Mouse (Mus musculus): ENCODE results near the gene Atxn7l3.

Gene Atxn7l3

DNA sequence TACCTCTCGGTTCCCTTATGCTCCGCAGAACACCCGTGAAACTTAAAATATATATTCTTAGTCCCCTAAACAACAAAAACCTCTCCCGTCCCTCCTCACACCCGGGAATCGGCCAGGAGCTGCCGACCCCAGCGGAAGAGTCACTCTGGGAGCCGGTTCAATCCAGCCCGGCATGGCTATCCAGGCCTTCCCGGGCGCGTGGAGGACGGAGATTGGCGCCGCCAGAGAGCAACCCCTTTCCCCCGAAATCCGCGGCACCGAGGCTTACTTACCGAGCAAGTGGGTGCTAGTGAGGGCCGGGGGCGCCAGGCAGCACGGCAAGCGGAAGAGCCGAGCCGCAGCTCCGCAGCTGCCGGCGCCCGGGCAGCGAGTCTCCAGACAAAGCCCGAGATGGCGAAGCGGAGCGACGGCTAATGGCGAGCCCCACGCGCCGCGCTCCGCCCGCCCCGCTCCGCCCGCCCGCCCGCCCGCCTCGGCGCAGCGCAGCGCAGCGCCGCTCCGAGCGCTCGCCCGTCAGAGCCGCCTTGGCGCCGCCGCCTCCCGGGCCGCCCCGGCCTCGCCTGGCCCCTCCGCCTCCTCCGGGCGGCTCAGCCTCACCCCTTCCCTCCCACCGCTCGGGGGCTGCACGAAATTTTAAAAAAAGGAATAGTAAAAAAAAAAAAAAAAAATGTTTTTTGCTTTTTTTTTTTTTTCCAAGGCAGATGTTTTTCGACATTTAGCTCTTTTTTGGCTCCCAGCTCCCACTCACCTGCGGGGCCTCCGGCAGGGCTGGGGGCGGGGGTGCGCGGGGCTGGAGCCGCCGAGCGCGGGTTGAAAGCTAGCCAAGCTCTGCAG lies 22.4 kb upstream of the Atxn7l3 start:
- DNase-seq (ENCODE audit: low read depth, low spot score) = peak; percentile 75

DNA sequence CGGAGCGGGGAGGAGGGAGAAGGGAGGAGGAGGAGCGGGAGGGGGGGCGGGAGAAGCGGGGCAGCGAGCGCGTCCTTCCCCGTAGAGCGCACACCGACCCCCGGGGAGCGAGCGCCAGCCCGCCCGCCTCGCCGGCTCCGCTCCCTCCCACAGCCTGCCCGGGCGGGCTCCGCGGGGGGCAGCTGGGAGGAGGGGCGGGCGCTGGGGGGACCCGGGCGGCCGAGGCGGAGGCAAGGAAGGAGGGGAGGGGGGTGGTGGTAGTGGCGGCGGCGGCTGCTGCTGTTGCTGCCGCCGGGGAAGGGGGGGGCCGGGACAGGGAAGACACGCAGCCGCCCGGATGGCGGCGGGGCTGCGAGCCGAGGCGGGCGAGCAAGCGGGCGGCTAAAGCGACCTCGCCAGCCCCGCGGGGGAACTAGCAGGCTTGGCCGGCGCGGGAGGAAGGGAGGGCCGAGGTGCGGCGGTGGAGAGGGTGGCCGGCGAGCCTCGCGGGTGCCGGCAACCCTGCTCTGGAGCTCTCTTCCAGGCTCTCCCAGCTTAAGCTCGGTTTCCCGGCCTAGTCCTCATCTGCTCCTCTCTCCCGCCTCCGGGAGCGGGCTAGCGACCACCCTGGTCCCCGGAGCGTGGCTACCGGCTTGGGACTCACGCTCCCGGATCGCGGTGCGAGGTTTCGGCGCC lies 21.6 kb upstream of the Atxn7l3 start:
- peak; percentile 81 for DNase-seq (ENCODE audit: low read depth, low spot score)

DNA sequence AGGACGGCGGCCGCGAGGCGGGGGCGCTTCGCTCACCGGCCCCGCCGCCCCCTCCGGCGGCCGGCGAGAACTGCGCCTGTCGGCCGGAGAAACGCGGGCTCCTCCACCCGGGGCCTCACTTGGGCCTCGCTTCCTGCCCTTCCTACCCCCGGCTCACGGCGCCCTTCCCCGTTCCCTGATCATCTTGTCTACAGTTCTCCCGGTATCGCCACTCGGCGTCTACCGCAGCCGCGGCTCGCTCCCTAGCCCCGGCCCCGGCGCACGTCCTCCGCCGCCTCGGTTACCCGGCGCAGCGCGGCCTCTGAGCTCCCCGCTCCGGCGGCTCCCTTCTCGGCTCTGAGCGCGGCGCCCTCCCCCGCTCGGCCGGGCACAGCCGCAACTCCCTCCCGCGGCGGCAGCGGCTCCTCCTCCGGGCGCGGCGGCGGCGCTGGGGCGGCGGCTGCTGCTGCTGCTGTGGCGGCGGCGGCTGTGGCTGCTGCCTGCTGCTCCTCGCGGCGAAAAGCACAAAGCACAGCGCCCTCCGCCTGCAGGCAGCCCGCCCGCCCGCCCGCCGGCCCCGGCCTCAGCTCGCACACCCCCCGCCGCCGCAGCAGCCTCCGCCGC lies 21.0 kb upstream of the Atxn7l3 start:
- DNase-seq (ENCODE audit: low read depth, low spot score) = peak; percentile 83

DNA sequence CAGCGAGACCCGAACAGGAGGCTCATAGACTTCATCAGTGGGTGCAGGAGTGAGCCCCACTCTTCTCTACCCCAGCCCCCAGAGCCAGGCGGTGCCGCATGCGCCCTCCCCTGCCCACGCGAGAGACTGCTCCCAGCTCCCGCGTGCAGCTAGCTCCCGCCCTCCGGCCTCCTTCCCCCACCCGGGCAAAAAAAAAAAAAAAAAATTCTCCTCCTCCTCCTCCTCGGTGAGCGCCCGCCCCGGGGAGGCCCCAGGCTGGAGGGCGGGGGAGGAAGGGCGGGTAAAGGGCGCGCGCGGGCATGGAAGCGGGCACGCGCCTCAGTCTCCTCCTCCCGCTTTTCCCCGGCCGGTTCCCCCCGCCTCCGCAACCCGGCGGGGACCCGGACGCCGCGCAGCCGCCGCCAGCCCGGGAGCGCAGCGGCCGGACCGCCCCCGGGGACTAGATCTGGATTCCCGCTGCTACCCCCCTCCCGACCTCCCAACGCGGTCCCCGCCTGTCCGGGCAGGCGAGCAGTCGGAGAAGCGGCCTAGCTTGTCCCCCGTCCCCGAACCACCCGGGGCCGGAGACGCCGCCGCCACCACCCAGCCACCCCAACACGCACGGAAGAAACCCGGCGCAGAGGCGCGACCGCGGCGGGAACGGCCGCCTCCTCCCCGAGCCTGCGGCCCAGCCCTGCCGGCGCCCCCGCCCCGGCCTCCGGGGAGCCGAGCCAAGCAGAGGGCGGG lies 20.3 kb upstream of the Atxn7l3 start:
- DNase-seq (ENCODE audit: low read depth, low spot score) = peak; percentile 93

DNA sequence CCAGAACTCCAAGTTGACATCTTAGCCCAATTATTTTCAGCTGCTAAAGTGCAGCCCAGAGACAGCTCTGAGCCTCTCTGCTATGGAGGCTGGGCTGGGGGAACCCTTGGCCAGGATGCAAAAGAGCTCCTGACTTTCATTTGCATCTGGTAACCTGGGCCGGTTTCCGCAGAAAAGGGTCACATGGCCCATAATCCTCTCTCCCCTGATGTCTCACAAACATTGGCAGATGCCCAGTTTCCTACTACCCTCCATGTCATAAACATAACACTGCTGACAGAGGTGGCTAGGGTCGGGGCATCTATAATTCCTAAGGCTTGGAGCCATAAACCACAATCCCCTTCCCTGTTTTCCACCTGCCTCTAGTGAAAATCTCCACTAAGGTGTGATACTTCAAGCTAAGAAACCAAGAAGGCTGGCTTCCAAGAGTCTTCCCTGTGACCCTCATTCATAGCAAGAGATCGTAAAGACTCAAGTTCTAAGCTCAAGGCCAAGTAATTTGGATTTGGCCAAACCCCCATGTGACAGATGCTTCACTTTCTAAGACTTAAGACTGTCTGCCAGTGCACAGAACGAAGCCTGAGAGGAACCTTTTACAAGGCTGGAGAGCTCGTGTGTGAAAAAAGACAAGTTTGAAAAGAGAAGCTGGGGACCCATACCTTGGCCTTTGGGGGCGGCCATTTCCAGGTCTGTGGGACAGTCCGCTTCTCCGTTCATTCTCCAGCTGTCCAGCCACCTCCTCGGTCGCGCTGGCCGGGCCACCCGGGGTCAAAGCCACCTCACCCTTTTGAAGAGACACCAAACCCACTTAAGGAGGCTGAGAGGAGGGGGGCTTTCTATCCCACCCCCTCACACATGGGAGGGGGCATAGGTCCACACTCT lies 19.5 kb upstream of the Atxn7l3 start:
- DNase-seq (ENCODE audit: low read depth, low spot score) = no peak

DNA sequence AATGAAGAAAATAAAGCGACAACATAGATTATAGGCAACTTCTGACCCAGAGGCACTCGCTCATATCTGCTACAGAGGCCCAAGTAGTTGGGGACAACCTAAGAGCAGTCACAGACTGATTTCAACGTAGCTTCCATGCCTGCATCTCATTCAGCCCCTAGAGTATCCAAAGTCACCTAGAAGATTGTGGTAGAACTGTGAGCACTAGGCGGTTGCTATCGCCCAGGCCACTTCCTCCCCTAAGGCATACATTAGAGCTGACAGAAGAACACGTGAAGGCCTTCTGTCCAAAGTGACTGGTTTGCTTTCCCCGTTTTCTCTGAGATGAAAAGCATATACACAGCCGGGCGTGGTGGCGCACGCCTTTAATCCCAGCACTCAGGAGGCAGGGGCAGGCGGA lies 17.9 kb upstream of the Atxn7l3 start:
- no peak for DNase-seq (ENCODE audit: low read depth, low spot score)

DNA sequence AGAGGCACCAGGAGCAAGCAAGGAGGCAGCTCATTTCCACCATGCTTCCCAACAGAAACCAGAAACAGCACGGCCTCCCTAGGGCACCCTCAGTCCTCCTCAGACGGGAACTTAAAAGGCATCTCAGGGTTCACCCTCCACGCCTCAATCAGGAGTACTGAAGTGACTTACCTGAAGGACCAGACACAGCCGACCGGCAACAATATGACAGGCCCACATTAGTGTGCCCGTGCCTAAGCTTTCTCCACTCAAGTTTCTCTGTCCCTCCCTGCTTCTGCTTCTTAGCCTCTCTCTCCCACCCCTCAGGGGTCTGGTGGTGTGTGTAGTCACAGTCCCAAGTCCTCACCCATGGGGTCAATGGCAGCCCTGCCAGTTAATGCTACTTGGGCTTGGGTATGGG lies 16.2 kb upstream of the Atxn7l3 start:
- DNase-seq (ENCODE audit: low read depth, low spot score) = no peak

DNA sequence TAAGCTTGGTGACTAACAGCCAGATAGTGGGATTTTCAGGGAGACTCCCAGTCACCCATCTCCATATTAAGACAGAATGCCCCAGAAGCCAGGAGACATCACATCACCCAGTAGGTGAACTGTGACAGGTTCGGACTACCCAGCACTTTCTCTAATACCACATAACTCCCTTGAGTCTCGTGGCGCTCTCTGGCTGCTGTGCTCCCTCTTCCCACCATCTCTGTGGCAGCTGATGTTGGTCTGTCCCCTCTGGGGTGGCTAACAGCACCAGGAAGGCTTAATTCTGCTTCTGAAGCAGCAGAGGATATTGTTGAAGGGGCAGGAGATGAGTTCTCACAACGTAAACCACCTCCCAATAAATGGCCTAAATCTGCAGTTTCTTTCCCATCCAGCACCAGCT lies 15.5 kb upstream of the Atxn7l3 start:
- no peak for DNase-seq (ENCODE audit: low read depth, low spot score)

DNA sequence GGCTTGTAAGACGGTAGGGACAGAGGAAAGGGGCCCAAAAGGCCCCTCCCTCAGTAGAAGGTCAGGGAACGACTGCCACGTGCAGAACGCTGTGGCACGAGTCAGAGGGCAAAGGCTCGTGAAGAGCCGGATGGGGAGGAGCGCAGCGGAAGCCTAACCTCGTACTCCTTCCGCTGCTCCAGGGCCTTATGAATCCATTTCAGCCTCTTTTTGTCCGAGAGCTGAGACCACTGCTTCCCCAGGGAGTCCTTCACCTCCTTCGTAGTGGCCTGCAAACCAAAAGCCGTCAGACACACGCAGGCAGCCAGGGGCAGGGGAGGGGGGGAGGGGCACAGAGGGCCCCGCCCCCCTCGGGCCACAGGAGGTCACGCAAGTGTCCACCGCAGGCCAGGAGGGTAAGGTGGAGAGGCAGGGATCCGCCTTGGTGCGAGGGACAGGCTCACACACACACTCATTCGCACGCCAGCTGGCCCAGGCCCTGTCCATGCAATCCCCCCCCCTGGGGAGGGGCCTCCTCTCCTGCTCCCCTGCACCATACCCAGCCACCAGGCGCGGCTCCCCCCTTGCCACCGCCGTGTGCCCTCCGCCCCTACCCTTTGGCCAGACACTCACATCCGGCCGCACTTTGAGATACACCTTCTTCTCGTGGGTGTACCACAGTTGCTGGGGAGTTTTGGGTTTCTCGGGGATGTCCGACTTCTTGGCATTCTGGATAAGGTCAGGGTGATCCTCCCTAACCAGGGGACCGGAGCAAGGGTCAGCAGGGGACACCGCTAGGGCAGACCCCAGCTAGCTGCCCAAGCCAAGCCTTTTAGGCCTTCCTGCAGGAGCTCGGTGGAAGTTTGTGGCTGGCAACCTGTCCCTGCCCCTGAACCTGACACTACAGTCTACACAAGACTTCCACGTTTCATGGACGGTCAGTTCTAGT lies 14.6 kb upstream of the Atxn7l3 start:
- DNase-seq (ENCODE audit: low read depth, low spot score) = no peak

DNA sequence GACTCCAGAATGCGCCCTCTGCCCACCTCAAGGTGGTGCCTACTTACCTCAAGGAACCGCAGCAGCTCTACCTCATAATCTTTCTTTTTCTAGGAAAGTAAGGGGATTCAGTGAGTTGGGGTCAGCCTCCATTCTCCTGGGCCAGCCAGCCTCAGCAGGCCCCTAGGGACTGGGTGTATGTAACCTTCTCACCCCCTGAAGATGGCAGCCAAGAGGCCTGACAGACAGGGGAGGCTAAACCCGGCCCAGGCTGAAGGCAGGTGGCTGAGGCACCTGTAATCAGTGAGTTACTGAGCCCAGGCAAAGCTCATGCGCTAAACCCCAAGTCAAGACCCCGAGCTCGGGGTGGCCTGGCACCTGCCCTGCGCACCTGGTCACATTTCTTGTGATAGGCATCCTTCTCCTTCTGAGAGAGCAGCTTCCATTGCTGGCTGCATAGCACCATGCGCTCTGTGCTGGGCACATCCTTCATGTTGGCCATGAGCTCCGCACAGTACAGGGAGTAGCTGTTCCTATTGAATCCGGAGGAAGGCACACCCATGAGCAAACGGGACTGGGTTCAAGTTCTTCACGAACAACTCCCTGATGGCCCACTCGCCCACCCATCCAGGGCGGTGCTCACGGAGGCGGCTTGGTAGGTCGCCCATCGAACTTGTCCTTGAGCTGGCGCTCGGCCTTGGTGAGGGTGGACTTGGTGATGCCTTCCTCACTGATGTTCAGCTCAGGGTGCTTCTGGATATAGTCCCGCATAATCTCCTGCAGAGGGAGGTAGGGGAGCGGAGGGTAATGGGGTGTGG lies 13.6 kb upstream of the Atxn7l3 start:
- DNase-seq (ENCODE audit: low read depth, low spot score) = peak; percentile 37

DNA sequence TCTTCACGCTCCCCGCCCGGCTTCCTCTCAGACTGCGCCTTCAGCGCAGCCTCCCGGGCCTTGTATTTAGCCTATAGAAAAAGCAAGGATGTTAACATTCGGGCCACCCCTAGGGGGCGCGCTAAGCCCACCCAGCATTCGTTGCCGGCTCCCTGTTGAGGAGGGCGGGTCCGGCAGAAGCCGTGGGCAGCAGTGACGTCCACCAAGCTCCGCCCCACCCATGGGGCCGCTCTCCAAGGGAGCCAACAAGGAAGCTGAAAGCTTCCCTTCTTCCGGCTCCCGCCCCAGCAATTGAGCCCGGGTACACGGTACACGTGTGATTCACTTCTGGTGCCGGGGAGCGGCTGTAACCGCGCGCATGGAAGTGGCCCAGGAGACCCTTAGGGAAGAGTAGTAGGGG lies 12.5 kb upstream of the Atxn7l3 start:
- peak; percentile 98 for DNase-seq (ENCODE audit: low read depth, low spot score)

DNA sequence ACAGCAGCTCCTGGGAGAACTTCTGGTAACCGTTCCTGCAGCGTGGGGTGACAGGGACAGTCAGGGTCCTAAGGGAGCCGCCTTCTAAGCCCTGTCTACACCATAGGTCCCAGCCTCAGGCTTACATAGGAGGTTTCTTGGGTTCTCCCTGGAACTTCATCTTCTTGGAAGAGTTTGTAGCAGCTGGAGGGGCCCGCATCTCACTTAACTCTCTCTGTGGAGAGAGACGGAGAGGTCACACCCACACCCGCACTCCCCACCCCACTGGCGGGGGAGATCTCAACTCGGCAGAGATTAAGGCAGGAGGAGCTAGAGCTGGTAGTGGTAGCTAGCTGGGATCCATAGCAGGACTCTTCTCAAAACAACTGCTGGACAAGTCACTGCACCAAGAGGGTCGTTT lies 11.7 kb upstream of the Atxn7l3 start:
- DNase-seq (ENCODE audit: low read depth, low spot score) = no peak

DNA sequence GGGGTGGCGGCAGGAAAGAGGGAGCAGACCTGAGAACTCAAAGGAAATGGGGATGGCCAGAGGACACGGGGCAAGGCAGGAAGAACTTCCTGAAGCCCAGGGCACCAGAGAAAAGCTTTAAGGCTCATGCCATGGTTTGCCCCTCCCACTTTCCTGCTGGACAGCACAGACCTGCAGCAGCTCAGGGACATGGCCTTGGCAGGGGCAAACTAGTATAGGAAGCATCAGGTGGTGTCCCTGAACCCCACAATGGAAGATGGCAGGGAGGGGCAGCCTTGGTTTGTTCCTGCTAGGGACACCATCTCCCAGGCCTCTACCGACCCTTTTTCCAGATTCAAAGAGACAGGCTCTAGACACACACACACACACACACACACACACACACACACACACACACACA lies 8.9 kb upstream of the Atxn7l3 start:
- DNase-seq (ENCODE audit: low read depth, low spot score) = no peak

DNA sequence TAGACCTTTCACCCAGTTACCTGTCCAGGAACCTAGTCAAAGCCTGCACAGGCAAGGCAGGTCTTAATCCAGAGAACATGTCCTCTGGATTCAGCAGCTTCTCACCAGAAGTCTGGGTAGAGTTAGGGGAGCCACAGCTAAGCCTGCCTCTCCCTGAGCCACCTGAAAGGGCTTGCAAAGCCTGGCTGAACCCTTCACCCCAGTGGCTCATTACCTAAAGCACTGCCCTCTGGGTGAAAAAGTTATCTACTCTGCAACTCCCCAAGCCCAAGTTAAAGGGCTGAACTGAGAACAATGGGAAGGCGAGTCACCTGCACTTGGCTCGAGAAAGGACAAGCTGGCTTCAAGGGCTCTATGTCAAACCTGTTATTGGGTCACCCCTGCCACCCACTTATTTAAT lies 7.7 kb upstream of the Atxn7l3 start:
- DNase-seq (ENCODE audit: low read depth, low spot score) = no peak

DNA sequence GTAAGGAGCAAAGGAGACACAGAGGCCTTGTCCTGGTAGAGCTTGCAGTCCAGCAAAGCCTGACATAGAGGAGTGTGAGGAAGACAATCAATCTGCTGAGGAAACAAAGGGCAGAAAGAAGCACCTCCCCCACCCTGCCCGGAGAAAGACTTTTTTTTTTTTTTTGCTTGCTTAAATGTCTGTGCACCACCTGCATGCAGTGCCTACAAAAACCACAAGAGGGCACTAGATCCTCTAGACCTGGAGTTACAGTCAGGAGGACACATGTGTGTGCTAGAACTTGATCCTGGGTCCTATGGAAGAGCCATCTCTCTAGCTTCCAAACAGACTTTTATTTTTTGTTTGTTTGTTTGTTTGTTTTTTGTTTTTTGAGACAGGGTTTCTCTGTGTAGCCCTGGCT lies 3.4 kb upstream of the Atxn7l3 start:
- DNase-seq (ENCODE audit: low read depth, low spot score) = peak; percentile 86

DNA sequence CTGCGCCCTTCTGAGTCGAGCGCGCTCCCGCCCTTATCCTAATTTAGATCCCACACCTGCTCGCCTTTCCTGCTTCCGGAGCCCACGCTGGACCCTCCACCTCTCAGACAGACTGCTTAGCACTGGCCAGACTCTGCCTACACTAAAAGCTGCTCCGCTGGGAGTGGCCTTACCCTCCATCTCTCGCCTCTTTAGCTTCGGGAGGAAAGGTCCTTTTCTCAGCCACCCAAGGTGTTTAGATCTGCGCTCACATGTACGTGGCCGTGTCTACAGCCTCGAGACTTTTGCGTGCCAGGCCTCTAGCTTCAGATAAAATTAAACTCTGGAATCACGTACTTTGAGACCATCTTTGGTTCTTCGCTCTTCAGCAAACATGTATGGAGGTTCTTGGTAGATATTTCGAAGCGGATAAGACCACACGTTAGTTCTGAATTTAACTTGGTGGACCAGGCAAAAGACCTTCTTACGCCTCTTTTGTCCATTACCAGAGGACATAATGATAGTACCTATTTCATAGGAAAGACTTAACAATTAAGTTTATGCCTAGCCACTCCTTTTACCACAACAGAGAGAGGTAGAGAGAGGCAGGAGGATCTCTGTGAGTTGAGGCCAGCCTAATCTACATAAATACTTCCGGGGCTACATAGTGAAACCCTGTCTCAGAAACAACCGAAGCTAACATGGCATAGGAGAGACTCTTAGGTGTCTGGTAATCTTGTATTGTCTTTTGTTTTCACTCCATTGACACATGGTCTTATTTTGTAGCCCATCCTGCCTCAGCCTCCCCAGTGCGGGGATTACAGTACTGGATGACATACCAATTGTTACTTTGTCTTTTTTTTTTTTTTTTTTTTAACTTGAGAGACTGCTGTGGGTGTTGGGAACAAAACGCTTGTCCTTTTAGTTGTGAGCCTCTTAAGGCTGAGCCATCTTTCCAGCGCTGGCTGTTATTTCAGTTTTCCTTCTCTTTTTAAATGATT lies 1.4 kb upstream of the Atxn7l3 start:
- peak; percentile 68 for DNase-seq (ENCODE audit: low read depth, low spot score)

DNA sequence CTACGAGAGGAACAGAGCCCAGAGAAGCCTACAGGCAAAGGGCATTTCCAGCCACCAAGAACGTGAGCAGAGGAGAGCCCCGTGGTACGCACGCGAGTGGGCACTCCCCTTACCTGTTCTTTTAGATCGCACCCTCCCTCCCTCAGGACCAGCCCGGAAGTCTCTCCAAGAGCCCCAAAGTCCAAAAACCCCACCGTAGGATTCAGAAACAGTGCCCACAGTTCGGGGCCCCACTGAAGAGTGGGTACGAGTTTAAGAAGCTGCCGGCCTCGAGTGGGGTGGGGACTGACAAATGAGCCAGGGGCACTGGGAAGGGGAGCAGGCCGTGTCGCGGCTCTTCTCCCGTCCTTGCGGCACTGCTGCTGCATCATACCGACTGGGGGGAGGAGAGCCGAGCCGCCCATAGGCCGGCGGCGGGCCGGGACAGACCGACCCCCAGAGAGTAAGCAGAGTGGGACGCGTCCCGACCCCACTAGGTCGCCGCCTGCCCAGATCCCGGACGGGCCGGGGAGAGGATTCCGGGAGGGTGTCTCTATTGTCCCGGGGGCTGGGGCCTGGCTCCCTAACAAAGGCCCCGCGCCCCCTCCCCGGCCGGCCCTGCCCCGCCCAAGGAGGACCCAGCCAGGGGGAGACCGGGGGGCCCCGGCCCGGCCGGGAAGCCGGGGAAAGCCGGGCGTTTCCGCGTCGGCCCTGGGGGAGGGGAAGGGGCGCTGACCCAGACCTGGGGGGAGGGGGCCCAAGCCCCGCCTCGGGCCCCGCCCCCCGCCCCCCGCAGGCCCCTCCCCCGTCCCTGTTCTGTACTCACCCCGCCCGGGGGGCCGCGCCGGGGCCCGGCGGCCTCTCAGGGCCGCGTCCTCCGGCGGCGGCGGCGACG lies 596 bp downstream of the Atxn7l3 start:
- peak; percentile 69 for DNase-seq (ENCODE audit: low read depth, low spot score)

Measured in CD4-positive, CD25-positive, alpha-beta regulatory T cell, adult 2 months (primary cell).